ENCODE assay signal across 16 mouse cellular contexts in genomic region chr9:40709587-40709986, GRCm38 (mm10). TPM values are rescaled to one million over a fixed set of nuclear protein-coding genes. Genes with fewer than 3 reads are reported as not detected.
A peak's percentile ranks its signal among the peaks of the same experiment; 100 is the strongest.
DNase-seq lines count a peak whose midpoint lies in the region; ATAC-seq lines count a peak whose summit lies in the region.
"Had no signal": no experiment of that assay in that cellular context is flagged by ENCODE, and none has a peak within 500 bp of the region (broad histone marks: within the 10 kb centered on the region; RNA-seq: fewer than 3 reads in every experiment).

No protein-coding gene starts in this region.

- H3K4me2 ChIP-seq in kidney, embryonic 14.5 days (replicated peaks; ENCODE audit: low read depth, low read length): no peak overlapping the region
- no peak overlapping the region for H3K4me2 ChIP-seq in forebrain, embryonic 14.5 days (ENCODE audit: low read length)
- no peak overlapping the region for H3K4me2 ChIP-seq in hindbrain, embryonic 11.5 days (replicated peaks; ENCODE audit: low read depth, low read length)
- no peak overlapping the region for H3K4me2 ChIP-seq in midbrain, embryonic 15.5 days
- H3K4me2 ChIP-seq: liver, embryonic 11.5 days had no signal

- H3K36me3 ChIP-seq in kidney, embryonic 14.5 days (ENCODE audit: control insufficient read depth, insufficient read depth, low read length): no peaks in the 10 kb centered on the region
- no peaks in the 10 kb centered on the region for H3K36me3 ChIP-seq in forebrain, embryonic 14.5 days (ENCODE audit: control insufficient read depth, insufficient read depth, low read length)
- no peaks in the 10 kb centered on the region for H3K36me3 ChIP-seq in hindbrain, embryonic 11.5 days (ENCODE audit: control insufficient read depth, insufficient read depth, low read length)
- no peaks in the 10 kb centered on the region for H3K36me3 ChIP-seq in midbrain, embryonic 15.5 days (replicated peaks)

- no peak for DNase-seq in kidney, adult 8-10 months
- peak; percentile 16 for DNase-seq in forebrain, embryonic 14.5 days (ENCODE audit: low spot score)
- no peak for DNase-seq in hindbrain, embryonic 11.5 days (ENCODE audit: low spot score)
- no peak for DNase-seq in spleen, postnatal 4 days (ENCODE audit: low spot score in 2 of 2)
- DNase-seq in layer of hippocampus, adult 18-20 months (ENCODE audit: low spot score in 2 of 2): no peak
- DNase-seq: gastrocnemius, postnatal 25 days; lung, postnatal 14 days; spleen, adult 18-20 months had no signal

- no peaks in the 10 kb centered on the region for H3K27me3 ChIP-seq in kidney, embryonic 14.5 days (ENCODE audit: control insufficient read depth, insufficient read depth, low read length)
- H3K27me3 ChIP-seq in forebrain, embryonic 14.5 days (replicated peaks; ENCODE audit: control insufficient read depth, insufficient read depth, low read length): no peaks in the 10 kb centered on the region
- no peaks in the 10 kb centered on the region for H3K27me3 ChIP-seq in hindbrain, embryonic 11.5 days (ENCODE audit: control insufficient read depth, insufficient read depth, low read length)
- H3K27me3 ChIP-seq in midbrain, embryonic 15.5 days (replicated peaks): no peaks in the 10 kb centered on the region

- H3K27ac ChIP-seq in kidney, embryonic 14.5 days (ENCODE audit: low read depth, low read length): 0 out of 2 replicates have a peak overlapping the region, but pooled peaks have one; percentile 6
- H3K27ac ChIP-seq in forebrain, embryonic 14.5 days (ENCODE audit: low read depth, low read length): peak overlapping the region; percentile 72; the same call in 1 of the 2 replicates
- peak overlapping the region; percentile 73; the same call in 1 of the 2 replicates for H3K27ac ChIP-seq in hindbrain, embryonic 11.5 days (ENCODE audit: low read depth, low read length)
- H3K27ac ChIP-seq in midbrain, embryonic 15.5 days: peak overlapping the region; percentile 66; the same call in 1 of the 2 replicates
- H3K27ac ChIP-seq: layer of hippocampus, adult 2 months had no signal

- H3K9me3 ChIP-seq in kidney, embryonic 14.5 days (ENCODE audit: control insufficient read depth, low read length): no peaks in the 10 kb centered on the region
- H3K9me3 ChIP-seq in forebrain, embryonic 14.5 days (replicated peaks; ENCODE audit: control insufficient read depth, low read length): no peaks in the 10 kb centered on the region
- no peaks in the 10 kb centered on the region for H3K9me3 ChIP-seq in hindbrain, embryonic 11.5 days (ENCODE audit: control insufficient read depth, low read length)
- H3K9me3 ChIP-seq in midbrain, embryonic 15.5 days: no peaks in the 10 kb centered on the region

- H3K4me3 ChIP-seq in kidney, embryonic 14.5 days (ENCODE audit: low read length): no peak overlapping the region
- H3K4me3 ChIP-seq in forebrain, embryonic 14.5 days (ENCODE audit: low read depth, low read length): no peak overlapping the region
- no peak overlapping the region for H3K4me3 ChIP-seq in hindbrain, embryonic 11.5 days (ENCODE audit: low read depth, low read length)
- no peak overlapping the region for H3K4me3 ChIP-seq in midbrain, embryonic 15.5 days
- H3K4me3 ChIP-seq: layer of hippocampus, adult 2 months had no signal

- H3K9ac ChIP-seq in kidney, embryonic 14.5 days (ENCODE audit: low read depth, low read length): no peak overlapping the region
- no peak overlapping the region for H3K9ac ChIP-seq in forebrain, embryonic 14.5 days (ENCODE audit: low read length)
- no peak overlapping the region for H3K9ac ChIP-seq in hindbrain, embryonic 11.5 days (ENCODE audit: low read depth, low read length)
- no peak overlapping the region for H3K9ac ChIP-seq in midbrain, embryonic 15.5 days

- 49% methylated on average over 3 of the region's 3 CpGs for WGBS in kidney, embryonic 14.5 days
- 68% methylated on average over 3 of the region's 3 CpGs for WGBS in forebrain, embryonic 14.5 days
- 76% methylated on average over 3 of the region's 3 CpGs for WGBS in hindbrain, embryonic 11.5 days
- WGBS in midbrain, embryonic 15.5 days: 46% methylated on average over 3 of the region's 3 CpGs

- peaks cover 31% of the 10 kb centered on the region for H3K4me1 ChIP-seq in kidney, embryonic 14.5 days (ENCODE audit: control insufficient read depth, insufficient read depth, low read length)
- H3K4me1 ChIP-seq in forebrain, embryonic 14.5 days (ENCODE audit: control insufficient read depth, insufficient read depth, low read length): peaks cover 19% of the 10 kb centered on the region
- H3K4me1 ChIP-seq in hindbrain, embryonic 11.5 days (replicated peaks; ENCODE audit: control insufficient read depth, insufficient read depth, low read length): peaks cover 9% of the 10 kb centered on the region; the same call in 1 of the 2 replicates
- H3K4me1 ChIP-seq in midbrain, embryonic 15.5 days: peaks cover 16% of the 10 kb centered on the region

- no peak for ATAC-seq in kidney, embryonic 14.5 days (ENCODE audit: low FRiP score, low TSS enrichment)
- ATAC-seq in forebrain, embryonic 14.5 days: no peak
- peak; percentile 3; the same call in 1 of the 2 replicates for ATAC-seq in hindbrain, embryonic 11.5 days (ENCODE audit: low FRiP score)
- no peak for ATAC-seq in midbrain, embryonic 15.5 days (replicated peaks)
- ATAC-seq: inflammation-experienced regulatory T-cells, adult 6 months had no signal

RNA-seq across cellular contexts. Expression of gene Clmp, which starts 23.8 kb away (rescaled TPM):
- polyA plus RNA-seq in kidney, embryonic 14.5 days (2014; fragmentation: Nextera tagmentation; extraction: Ambion mirVana): 39.0 and 41.5 TPM in 2 replicates
- 45.6 and 51.6 TPM in 2 replicates for polyA plus RNA-seq in forebrain, embryonic 14.5 days (2014; fragmentation: Nextera tagmentation; extraction: Ambion mirVana)
- polyA plus RNA-seq in hindbrain, embryonic 11.5 days (2014; fragmentation: Nextera tagmentation; extraction: Ambion mirVana): 44.1 and 45.6 TPM in 2 replicates
- polyA plus RNA-seq in midbrain, embryonic 15.5 days (2015; fragmentation: Nextera tagmentation; extraction: Ambion mirVana): 49.0 and 57.0 TPM in 2 replicates
- total RNA-seq in layer of hippocampus, adult 18-20 months (2021): 10 to 100 TPM; 23.1 to 25.4 TPM
- polyA plus RNA-seq: inflammation-experienced regulatory T-cells, adult 6 months had no signal

RNA-seq across cellular contexts. Expression of gene Gm21915, which starts 39.2 kb away (rescaled TPM):
- not detected in 2 replicates for polyA plus RNA-seq in kidney, embryonic 14.5 days (2014; fragmentation: Nextera tagmentation; extraction: Ambion mirVana)
- polyA plus RNA-seq in forebrain, embryonic 14.5 days (2014; fragmentation: Nextera tagmentation; extraction: Ambion mirVana): not detected in 2 replicates
- polyA plus RNA-seq in hindbrain, embryonic 11.5 days (2014; fragmentation: Nextera tagmentation; extraction: Ambion mirVana): not detected in 2 replicates
- not detected in 2 replicates for polyA plus RNA-seq in midbrain, embryonic 15.5 days (2015; fragmentation: Nextera tagmentation; extraction: Ambion mirVana)
- total RNA-seq in layer of hippocampus, adult 18-20 months (2021): not detected
- total RNA-seq: gastrocnemius, postnatal 25 days; layer of hippocampus, adult 2 months; left cerebral cortex, postnatal 14 days had no signal
- polyA plus RNA-seq: cerebellum, adult 2 months; heart, embryonic 14.5 days; inflammation-experienced regulatory T-cells, adult 6 months; liver, embryonic 11.5 days had no signal

Comparison
In these comparisons a context has a peak if more than half of its experiments do, and no peak if none do; other contexts are left out.
1. H3K27ac ChIP-seq: peak in every context shown above with its lines; median percentile 73 in hindbrain, embryonic 11.5 days; 72 in forebrain, embryonic 14.5 days; 66 in midbrain, embryonic 15.5 days; 6 in kidney, embryonic 14.5 days.